Mouse (Mus musculus) cortical plate, adult 2 months (tissue): ENCODE results near the gene Pnpla5. TPM values are rescaled to one million over a fixed set of nuclear protein-coding genes. Genes with fewer than 3 reads are reported as not detected.

Experiments
- H3K27ac ChIP-seq: fragments of 200-500 bp; 2 replicates; pipeline ENCODE4 v1.5.1; 2012; ENCODE audit warnings: low read length, control low read depth, inconsistent platforms; ENCODE audit not compliant: insufficient read depth
- H3K4me1 ChIP-seq: fragments of 200-500 bp; 2 replicates; pipeline ENCODE4 v1.6.1; 2011; ENCODE audit warnings: low read length; ENCODE audit not compliant: control insufficient read depth, insufficient read depth
- H3K4me3 ChIP-seq: fragments of 200-500 bp; 2 replicates; pipeline ENCODE4 v1.5.1; 2011; ENCODE audit warnings: mild to moderate bottlenecking, low read length, control low read depth; ENCODE audit not compliant: insufficient read depth
- CTCF ChIP-seq: fragments of 200-500 bp; IDR thresholded peaks from 2 replicates; pipeline ENCODE4 v1.5.1; 2011; ENCODE audit warnings: mild to moderate bottlenecking, control low read depth, low read length; ENCODE audit not compliant: insufficient read depth; ENCODE audit errors: extremely low read depth
- POLR2A ChIP-seq: fragments of 200-500 bp; IDR thresholded peaks from 2 replicates; pipeline ENCODE4 v1.6.1; 2011; ENCODE audit warnings: mild to moderate bottlenecking, low read length, control low read depth; ENCODE audit not compliant: insufficient read depth; ENCODE audit errors: extremely low read depth
- polyA plus RNA-seq: library from polyadenylated mRNA; depleted of rRNA; stranded (reverse); fragments of >200 nt; gene quantifications from 2 replicates; pipeline ENCODE4 v1.2.3, GENCODE M21; 2012

The Pnpla5 gene
- polyA plus RNA-seq, 1 experiment, result not detected

DNA sequence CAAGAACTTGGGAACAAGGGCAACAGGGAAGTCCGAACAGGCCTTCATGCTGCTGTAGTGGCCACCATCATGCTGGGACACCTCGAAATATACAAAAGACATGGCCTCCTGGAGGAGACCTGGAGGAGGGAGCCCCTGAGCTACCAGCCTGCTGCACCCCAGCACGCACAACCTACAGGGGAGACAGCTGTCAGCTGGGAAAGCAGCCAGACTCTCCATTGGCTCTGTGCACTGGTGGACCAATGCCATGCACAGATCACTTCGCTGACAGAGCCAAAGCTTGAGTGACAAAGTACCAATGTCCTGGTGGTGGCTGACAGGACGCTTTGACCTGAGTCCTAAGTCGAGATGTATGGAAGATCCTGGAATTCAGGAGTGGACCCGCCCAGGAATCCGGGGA lies 26.9 kb downstream of the Pnpla5 start:
- no peak overlapping the region for H3K27ac ChIP-seq
- peaks cover 13% of the 10 kb centered on the region for H3K4me1 ChIP-seq
- no peak for TF ChIP-seq POLR2A
- TF ChIP-seq CTCF, result no peak
- no peak overlapping the region for H3K4me3 ChIP-seq

DNA sequence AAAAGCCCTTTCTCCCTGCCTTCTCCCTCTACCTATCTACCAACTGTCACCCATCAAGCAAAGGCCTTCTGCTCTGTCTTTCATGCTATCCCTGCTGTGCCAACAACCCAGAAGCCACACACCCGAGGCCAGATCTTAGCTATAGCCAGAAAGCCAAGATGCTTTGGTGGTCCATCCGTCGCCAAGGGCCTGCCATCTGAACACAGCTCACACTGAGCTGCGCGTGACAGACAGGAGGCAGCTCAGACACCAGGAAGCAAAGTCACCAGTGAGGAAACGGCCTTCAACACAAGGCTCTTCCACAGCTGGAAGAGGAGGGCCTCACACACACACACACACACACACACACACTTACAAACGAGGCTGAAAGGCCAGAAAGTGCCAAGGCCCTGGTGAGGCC lies 28.1 kb downstream of the Pnpla5 start:
- no peak overlapping the region for H3K27ac ChIP-seq

DNA sequence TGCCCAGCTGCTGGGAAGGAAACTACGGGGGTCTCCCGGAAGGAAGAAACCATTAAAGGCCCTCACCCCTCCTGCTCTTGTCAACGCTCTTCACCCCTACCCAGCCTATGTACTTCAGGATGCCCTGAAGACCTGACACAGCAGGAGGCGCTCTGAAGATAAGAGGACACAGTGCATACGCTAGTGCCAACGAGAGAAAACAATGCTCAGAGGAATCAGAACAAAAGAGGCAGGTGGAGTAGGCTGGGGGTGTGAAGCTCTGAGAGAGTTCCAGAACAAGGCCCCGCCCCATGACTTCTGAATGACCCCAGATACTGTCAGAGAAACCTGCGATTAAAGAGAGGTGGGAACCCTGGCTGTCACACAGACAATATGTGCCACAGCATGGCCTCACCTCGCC lies 36.2 kb downstream of the Pnpla5 start:
- peaks cover 6% of the 10 kb centered on the region for H3K4me1 ChIP-seq
- TF ChIP-seq POLR2A (no peak), CTCF (no peak)
- no peak overlapping the region for H3K27ac ChIP-seq
- H3K4me3 ChIP-seq, result no peak overlapping the region

More for the DNA sequence above, 28.1 kb downstream of the Pnpla5 start:
- TF ChIP-seq CTCF, result no peak
- no peak for TF ChIP-seq POLR2A
- Histone ChIP-seq H3K4me3 (no peak overlapping the region), H3K4me1 (peaks cover 14% of the 10 kb centered on the region)

DNA sequence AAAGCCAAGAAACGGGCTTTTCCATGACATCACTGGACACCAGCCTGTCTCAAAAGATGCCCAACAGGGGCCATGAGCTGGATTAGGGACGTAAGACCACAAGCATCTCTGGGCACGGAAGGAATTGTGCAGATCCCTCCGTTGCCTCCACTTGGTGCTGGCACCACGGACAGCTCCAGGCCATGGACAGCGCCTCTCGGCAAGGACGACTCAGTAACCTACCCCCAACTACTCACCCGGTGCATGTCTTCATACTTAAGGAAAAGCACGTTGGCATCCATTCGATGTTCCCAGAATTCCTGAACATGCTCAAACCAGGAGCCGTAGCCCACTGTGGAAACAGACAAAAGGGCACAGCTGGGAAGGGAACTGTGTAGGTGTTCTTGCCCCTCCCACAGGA lies 36.6 kb downstream of the Pnpla5 start:
- no peak for TF ChIP-seq CTCF
- TF ChIP-seq POLR2A, result no peak
- H3K4me1 ChIP-seq, result peaks cover 6% of the 10 kb centered on the region
- H3K4me3 ChIP-seq, result no peak overlapping the region
- H3K27ac ChIP-seq, result no peak overlapping the region

DNA sequence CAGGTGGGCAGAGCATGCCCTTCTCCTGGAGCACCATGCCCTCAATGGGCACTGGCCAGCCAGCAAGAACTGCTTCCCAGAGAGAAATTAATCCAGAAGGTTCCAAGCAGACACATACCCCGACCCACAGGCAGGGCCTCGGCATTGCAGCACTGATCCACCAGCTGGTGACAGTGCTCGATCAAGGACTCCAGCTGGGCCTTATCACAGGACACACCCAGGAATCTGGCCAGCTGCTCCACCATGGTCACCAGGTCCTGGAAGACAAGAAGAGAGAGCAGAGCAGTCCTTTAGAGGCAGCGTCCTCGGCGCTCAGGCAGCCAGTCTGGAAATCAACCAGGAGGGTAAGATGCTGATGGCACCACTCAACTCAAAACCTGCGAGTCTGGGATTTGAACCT lies 42.9 kb downstream of the Pnpla5 start:
- TF ChIP-seq POLR2A (no peak), CTCF (no peak)
- Histone ChIP-seq H3K4me3 (no peak overlapping the region), H3K4me1 (peaks cover 3% of the 10 kb centered on the region; the same call in 1 of the 2 replicates), H3K27ac (peak overlapping the region; percentile 55)

DNA sequence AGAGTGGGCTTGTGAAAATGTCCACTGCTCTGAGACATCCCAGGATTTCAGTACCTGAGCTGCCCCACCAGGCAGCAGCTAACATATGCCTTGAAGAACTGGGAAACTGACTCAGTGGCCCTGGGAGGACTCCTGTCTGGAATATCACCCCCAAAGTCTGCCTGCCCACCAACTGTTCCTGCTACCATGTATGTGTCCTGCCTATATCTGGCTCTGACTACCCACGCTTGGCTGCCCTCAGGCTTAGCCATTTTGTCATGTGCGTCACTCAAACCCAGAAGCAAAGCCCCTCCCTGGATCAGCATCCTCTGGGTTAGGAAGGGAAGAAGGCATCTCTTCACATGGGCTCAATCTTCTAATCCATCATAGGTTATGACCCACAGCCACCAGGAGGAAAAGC lies 43.5 kb downstream of the Pnpla5 start:
- Histone ChIP-seq H3K4me1 (peaks cover 3% of the 10 kb centered on the region; the same call in 1 of the 2 replicates), H3K4me3 (no peak overlapping the region), H3K27ac (peak overlapping the region; percentile 55)
- no peak for TF ChIP-seq POLR2A
- TF ChIP-seq CTCF, result no peak

DNA sequence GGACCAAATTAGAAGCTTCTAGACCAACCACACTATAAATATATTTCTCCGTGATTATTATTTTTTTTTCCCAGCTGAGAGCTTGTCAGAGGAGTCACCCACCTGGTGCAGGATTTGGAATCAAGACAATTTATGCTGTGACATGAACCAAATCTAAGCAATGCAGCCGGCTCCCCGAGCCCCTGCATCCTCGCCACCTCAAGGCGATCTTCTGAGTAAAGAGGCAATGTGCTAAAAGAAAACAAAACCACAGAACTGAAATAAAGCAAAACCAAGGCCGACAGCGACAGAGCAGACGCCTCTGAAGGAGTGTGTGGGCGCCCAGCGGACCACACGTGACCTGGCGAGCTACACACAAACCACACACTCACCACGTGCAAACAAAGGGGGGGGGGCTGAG lies 44.3 kb downstream of the Pnpla5 start:
- H3K27ac ChIP-seq, result peak overlapping the region; percentile 36
- peaks cover 5% of the 10 kb centered on the region for H3K4me1 ChIP-seq
- TF ChIP-seq CTCF, result no peak
- H3K4me3 ChIP-seq, result no peak overlapping the region

DNA sequence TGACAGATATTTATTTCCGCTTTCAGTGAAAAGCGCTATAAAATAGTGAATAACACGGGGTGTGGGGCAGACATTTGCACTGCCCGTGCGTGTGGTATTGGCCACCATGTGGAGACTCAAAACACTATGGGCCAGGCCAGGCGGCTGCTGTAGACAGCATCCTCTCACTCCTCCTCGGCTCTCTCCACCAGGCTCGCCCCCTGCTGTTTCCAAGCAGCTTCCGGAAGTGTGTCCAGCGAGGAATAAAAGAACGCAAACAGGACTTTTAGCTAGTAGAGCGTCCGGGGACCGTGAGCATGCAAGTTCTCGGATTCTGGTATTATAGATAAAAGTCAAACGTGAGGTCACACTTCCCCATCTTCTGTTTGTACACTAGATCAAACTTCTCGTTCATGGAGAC lies 45.8 kb downstream of the Pnpla5 start:
- Histone ChIP-seq H3K4me3 (no peak overlapping the region), H3K27ac (no peak overlapping the region)
- TF ChIP-seq CTCF, result no peak
- TF ChIP-seq POLR2A, result no peak

DNA sequence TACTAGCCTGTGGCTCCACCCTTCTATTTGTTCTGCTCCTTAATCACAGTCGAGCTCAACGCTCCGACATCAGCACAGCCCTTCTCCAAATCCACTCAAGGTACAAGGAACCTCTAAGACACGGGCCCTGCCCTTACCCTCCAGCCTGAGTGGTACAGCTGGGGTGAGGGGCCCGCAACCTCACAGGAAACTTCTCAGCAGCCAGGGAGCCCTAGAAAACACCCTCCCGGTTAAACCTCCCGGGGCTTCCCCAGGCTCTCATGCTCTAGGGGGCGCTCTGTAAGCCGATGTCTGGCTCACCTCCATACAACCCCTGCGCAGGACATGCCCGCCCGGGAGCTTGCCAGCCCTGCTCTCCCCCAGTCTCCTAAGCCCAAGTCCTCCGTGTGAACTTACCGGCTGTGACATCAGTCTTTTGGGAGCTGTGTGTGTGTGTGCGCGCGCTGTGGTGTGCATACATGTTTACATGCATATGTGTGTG lies 48.2 kb downstream of the Pnpla5 start:
- TF ChIP-seq POLR2A, result no peak
- TF ChIP-seq CTCF, result 0 out of 2 replicates have a peak, but pooled peaks have one; percentile 24
- Histone ChIP-seq H3K4me1 (peaks cover 4% of the 10 kb centered on the region), H3K27ac (no peak overlapping the region), H3K4me3 (no peak overlapping the region)

More for the DNA sequence above, 45.8 kb downstream of the Pnpla5 start:
- H3K4me1 ChIP-seq, result peaks cover 6% of the 10 kb centered on the region

DNA sequence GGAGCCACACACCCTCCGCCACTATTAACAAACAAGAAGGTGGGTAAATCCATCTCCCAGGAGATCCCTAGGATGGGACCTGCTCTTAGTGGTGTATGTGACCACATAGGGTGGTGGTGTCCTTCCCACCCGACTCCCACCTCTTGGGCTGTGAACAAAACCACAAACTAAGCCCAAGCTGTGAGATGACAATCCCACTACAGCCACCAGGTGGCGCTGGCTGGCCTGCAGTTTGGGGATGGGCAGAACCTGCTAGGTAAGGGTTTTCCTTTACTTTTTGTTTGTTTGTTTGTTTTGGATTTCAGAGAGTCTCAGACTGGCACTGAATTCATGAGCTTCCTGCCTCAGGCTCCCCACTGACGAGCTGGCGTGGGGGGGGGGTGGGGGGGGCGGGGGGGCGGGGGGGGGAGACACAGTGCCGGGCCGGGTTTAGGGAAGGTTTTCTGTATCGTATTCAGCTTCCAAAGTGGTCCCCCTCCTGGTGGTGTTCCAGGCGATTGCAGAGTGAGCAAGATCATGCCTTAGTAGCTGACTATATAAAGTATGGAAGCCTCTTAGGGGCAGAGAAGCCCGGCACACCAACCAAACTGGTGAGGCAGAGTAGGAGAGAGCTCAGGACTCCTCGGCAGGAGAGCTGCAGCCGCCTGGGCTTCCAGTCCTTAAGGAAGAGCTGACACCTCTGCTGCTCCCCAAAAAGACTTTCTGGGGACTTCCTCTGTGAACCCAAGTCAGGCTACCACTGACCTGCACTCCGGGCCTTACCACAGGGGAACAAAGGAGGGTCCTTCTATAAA lies 48.9 kb downstream of the Pnpla5 start:
- H3K4me1 ChIP-seq, result peaks cover 4% of the 10 kb centered on the region
- TF ChIP-seq POLR2A, result no peak
- peak; percentile 88 for TF ChIP-seq CTCF
- no peak overlapping the region for H3K27ac ChIP-seq
- H3K4me3 ChIP-seq, result no peak overlapping the region
